Mouse (Mus musculus) adrenal gland, adult 18-20 months (tissue): ENCODE measurements around the gene Spsb3. TPM values are rescaled to one million over a fixed set of nuclear protein-coding genes. Genes with fewer than 3 reads are reported as not detected.
A peak's percentile ranks its signal among the peaks of the same experiment; 100 is the strongest.

Experiments
- DNase-seq, 2 experiments: peaks; one replicate each; pipeline ENCODE4 v3.0.0; 2021 to 2022; ENCODE audit warnings: low spot score in 2 of 2
- long read RNA-seq, 2 experiments: library from polyadenylated mRNA; stranded (forward); transcript quantifications; one replicate each; pipeline ENCODE4 v2.0.0; 2021
- total RNA-seq, 2 experiments: library from RNA; stranded (reverse); gene quantifications; 1 replicate in 1 of 2; 2 replicates in 1 of 2; pipeline ENCODE4 v1.2.3; 2021

Gene Spsb3
- total RNA-seq = 10 to 100 TPM; 33.0 to 33.9 TPM
- long read RNA-seq, experiment 1, transcript Spsb3-203 (7 exons, 1,641 nt) = minor isoform, 16 of 60 reads
- long read RNA-seq, experiment 1, transcript Spsb3-209 (7 exons, 1,953 nt) = major isoform, 27 of 60 reads
- long read RNA-seq, experiment 1, partial matches to known transcripts = 2 of 60 reads
- long read RNA-seq, experiment 1, other reads (novel, unspliced or antisense) = 12 of 60 reads
- long read RNA-seq, experiment 2, transcript Spsb3-203 (7 exons, 1,641 nt) = minor isoform, 40 of 152 reads
- long read RNA-seq, experiment 2, transcript Spsb3-209 (7 exons, 1,953 nt) = major isoform, 60 of 152 reads
- long read RNA-seq, experiment 2, partial matches to known transcripts = 12 of 152 reads
- long read RNA-seq, experiment 2, other reads (novel, unspliced or antisense) = 33 of 152 reads

DNA sequence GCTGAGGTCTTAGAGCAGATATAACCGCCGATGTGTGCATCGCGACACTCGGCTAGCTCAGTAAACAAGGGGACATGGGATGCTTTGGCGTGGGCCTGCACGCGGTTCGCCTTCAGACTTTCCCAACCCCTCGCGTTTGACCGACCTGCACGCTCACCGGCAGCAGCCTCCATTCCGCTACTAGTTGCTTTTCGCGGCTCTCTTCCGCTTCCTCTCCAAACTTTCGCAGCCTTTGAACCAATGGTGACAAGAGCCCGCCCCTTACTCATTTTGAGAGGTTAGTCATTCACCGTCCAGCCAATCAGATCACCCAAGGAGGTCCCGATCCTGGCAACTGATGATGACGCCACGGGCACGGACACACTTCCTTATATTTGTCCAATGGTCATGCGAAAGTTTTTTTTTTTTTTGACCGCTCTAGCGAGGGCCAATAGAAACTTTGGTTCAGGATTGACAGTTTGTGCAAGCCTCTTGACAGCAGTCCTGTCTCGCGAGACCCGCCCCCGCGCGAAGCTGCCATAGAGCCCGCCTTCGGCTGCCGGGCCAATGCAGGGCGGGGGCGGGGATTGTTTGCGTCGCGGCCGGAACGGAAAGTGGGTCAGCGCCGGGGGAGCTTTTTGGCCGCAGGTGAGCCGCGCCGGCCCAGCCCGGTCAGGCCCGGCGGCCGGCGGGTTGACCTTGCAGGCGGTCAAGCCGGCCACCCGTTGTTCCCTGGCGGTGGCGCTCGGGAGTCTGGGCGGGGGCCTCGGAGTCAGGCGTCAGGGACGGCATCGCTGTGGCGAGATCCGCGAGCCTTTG, at the start of gene Spsb3, which contains the start of gene Nubp2:
Spsb3 (plus strand) TSS at position 510 of the 798 bp plus-strand sequence.
Nubp2 (minus strand) TSS at position 216 of the 798 bp plus-strand sequence.
- peak; percentile 94 for DNase-seq

DNA sequence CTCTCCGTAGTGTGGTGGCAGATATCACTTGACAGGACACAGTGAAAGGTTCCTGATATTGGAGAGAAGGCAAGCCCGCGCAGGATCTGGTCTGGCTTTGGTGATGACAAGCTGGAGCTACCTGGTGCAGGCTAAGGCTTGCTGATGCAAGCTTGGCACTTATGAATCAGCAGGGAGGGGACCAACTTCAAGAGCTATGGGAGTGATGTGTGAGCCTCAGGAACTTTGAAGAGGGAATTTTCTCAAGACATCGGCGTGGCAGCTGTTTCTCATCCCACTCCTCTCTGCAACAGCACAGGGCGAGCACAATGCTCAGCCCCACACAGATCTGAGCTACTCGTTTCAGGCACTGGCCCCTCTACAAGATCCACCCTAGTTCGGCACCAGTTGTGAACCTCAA, 46.6 kb upstream of the Spsb3 start, which contains the start of gene Hagh:
Hagh (plus strand) TSS at position 302 of the 400 bp plus-strand sequence.
- DNase-seq = no peak

DNA sequence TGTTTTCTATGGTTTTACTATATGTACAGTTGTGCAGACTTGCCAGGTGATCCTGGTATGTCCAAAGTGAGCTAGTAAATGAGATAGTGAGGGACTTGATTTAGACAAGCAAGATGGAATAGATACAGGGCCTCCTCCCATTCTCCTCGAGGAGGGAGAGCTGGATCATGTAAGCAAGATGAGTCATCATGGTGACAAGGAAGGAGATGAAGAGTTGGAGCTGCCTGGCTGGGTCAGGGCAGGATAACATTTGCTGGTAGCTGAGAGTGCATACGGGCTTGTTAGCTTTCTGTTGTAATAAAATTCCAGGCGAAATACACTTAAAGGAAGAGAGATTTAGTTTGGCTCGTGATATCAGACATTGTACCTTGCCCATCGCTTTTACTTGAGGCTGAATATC, 46.1 kb upstream of the Spsb3 start:
- no peak for DNase-seq

DNA sequence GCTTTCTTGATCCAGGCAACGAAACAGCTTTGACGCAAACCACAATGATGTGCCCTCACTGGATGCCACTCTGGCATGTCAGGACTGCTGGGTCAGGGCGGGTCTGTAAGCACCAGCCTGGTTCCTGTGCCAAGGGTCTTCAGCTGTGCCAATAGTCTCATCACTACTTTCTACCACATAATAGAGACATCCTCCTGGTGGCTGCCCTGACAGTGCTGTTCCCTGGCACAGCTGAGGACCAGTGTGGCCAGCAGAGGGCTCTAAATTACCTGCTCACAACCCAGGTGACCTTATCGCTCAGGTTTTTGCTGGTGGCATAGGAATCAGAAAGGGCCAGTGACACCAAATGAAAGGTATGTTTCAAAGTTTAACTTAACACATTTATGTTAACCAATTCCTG, 45.3 kb upstream of the Spsb3 start:
- DNase-seq = no peak

DNA sequence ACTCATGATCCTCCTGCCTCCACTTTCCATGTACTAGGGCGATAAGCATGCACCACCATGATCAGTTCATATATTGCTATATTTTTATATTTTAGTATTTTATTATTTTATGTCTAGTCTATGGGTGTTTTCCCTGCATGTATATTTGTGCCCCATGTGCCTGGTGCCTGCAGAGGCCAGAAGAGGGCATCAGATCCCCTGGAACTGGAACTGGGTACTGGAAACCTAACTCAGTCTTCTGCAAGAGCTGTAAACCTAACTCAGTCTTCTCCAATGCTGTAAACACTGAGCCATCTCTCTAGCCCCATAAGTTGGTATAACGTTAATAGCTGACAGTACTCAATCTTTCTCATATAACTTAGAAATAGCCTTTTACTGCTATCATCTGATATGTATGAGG, 43.8 kb upstream of the Spsb3 start:
- DNase-seq = no peak

DNA sequence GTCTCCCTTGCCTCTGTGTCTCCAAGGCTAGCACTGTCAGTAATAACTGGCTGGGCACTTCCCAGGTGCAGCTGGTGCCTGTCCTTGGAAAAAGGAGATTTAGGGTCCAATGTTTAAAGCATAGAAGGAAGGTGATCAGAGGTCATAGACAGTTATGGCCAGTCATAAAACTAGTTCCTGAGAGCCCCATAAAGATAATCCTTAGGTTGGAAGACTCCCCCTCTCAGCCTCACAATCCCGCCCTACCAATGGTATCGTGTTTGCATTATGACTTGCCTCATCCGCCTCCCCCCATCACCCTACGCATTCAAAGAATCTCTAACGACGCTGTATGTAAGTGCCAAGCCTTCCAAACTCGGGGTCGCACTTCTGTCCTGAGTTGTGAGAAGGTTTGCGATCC, 41.9 kb upstream of the Spsb3 start:
- no peak for DNase-seq

DNA sequence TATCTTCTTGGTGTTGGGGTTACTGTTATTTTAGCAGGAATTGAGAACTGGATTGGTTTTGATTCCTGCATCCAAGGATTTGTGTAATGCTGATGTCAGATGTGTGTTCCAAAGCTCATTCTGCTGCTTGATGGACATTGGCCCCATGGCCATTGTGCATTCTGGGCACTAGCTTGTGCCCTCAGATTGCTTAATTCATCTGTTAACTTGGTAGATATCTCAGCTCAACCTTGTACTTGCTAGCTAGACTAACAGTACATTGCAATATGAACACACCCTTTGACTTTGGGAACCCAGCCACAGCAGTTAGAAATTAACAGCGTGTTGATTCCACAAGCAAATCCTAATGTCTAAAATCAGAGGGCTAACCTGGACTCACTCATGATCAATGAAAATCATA, 39.1 kb upstream of the Spsb3 start:
- DNase-seq = no peak

DNA sequence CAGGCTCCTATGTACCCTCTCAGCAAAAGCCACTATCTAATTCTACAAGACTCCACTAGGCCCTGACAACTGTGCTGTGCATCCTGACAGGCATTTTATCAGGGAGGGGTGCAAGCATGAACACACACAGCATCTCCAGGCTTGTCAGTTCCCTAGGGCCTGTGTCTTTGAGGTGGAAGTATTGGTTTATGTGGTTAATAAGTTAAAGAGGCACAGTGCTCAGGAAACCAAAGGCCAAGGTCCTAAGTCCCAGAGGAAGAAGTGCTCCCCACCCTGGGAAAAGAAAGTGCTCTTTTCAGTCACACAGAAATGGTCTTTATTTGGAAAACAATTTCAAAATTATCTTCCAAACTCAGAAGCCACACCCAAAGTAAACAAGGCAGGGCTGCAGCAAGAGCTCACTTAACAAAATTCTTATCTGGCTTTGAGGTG, 37.8 kb upstream of the Spsb3 start:
- no peak for DNase-seq

DNA sequence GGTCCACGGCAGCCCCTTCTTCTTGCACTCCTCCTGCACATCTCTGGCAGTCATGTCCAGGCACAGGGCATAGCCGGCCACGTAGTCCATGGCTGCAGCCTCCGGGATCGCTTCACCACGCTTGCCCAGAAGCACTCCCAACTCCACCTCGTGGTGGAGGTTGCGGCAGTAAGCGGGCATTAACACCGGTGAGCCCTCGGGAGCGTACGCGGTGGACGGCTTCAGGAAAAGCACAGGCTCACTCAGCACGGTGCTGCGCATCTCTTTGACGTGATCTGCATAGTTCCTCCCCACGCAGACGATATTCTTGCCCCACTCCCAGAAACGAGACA, 36.7 kb upstream of the Spsb3 start:
- no peak for DNase-seq

DNA sequence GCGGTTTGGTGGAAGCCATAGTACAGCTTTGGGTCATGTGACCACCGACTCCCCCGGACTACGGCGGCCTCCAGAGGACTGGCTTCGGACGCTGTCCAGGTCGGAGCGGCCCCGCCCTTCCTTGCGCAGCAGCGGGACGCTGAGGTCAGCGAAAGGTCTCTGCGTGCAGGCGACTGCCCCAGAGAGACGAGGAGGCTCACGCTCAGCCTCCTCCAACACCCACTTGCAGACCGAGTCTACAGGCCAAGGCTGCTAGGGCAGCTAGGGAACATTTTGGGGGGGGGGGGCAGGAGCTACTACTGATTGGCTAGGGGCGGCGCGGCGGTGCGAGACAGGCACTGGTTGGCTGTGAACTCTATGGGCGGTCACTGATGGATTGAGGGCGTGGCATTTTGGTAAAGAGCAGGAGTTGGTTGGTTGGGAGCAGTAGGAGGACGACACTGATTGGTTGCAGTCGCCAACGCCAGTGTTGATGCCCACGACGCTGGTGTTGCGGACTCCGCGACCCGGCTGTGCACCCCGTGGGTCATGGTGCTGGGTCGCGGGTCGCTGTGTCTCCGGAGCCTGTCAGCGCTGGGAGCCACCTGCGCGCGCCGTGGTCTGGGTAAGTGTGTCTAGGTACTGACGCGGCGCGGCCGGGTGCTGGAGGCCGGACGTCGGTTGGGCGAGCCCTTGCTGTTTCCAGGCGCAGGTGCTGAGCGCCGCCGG, 36.2 kb upstream of the Spsb3 start, which contains the start of gene Fahd1:
Fahd1 (minus strand) TSS at position 300 of the 708 bp plus-strand sequence.
- DNase-seq = peak; percentile 86 to 90

DNA sequence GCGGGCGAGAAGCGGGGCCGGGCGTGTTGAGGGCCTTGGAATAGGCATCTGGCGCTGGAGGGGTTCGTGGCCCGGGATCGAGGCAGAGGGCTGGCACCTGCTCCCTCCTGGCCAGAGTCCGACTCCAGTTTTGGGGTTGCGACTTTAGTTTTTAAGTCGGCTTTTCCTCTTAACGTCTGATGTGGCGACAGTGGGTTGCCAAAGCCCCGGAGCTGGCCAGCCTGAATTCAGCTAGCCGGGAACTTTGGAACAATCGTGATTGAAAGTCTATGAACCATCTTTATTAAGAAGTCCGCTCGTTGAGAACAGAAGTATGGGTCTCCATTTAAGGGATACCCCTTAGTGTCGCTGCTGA, 35.7 kb upstream of the Spsb3 start:
- DNase-seq = no peak

DNA sequence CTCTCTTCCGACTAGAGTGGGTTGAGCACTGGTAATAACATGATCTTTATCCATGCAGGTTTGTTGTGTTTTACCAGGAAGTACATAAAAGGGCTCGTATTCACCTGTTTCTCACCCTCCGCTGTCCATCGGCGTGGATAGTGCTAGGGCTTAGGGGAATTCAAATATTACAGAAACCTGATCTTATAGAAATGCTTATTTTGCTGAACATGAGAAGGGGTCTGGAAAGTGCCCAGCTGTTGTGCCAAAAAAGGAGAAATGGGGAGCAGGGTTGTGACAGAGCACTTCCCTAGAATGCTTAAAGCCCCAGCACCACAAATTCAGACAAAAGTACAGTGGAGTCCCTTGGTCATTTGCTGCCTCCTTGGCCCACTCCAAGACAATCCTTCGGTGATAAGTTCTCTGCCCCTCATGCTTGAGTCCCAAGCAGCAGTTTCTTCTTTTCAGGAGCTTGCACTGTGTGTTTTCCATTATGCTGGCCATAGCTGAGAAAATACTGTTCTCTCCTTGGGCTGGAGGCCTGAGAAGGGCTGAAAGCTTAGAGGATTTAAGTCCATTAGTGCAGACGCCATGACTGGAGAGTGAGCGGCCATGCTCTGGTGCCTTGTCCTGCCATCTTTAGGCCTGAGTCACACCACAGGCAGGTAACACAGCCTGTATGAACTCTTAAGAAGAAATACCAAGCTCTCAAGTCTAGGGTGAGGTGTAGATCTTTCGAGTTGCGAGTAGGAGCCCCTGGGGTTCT, 34.9 kb upstream of the Spsb3 start:
- no peak for DNase-seq

DNA sequence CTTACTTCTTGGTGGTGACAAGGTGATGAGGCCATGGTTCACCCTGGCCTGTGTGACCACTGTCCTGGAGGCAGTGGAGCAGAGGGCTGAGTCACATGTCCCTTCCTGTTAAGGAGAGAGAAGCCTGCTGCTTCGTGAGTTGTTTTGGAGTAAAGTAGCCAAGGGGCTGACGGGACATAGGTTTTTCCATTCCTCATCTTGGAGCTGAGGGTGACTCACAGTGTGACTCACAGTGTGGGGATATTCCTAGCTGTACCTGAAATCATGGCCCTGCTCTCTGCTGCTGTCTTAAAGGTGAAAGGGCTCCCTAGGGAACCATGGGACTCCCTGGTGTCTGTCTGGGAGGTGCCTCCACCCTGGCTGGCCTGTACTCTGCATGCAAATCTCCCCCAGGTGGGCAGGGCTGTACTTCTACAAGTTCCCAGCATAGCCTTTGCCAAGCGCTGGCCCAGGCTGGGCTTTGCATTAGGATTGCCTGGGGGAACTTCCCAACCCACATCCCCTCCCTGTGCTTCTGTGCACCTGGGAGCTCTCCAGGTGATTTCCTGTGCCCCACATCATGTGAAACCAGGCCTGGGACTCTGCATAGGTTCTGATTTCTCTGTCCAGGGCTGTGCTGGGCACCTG, 30.5 kb upstream of the Spsb3 start:
- DNase-seq = no peak

DNA sequence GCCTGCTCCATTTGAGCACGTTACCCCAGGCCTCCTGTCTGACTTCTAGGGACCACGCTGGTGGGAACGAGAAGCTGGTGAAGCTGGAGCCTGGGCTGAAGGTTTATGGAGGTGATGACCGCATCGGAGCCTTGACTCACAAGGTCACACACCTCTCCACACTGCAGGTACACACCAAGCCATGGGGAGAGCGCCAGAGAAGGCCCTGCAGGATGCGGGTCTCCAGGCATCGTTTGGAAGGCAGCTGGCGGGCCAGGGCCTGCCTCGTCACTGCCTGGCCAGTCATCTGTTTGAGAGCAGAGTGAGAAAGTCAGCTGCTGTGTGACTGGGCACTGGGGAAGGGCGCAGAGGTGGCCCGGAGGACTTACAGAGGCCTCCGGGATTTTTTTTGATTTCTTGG, 29.9 kb upstream of the Spsb3 start:
- DNase-seq = peak in 1 of 2 experiments; percentile 14

DNA sequence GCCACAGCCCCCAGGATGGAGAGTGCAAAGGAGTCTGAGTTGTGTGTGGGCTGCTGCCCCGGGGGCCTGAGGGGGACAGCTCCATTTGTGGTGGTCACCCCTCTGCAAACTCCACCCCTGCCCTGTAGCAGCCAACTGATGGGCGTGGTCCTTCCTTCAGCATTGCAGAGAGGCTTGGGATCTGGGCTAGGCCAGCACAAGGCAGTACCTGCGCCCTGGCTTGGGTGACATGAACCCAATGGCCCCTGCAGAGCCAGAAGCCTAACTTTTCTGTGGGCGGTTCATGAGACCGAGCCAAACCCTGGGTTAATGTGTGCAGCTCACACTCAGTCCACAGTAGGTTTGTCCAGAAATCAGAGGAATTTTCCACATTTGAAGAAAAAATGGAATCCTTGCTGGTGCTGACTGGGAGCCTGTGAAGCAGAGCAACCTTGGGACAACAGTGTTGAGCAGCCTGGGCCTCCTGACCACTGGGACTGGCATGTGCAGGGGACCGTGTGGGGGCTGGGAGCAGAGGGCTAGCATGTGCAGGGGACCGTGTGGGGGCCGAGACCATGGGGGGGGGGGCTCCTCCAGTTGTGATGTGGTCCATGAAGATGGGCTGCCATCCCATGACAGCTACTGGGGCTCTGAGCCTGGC, 28.5 kb upstream of the Spsb3 start:
- no peak for DNase-seq

DNA sequence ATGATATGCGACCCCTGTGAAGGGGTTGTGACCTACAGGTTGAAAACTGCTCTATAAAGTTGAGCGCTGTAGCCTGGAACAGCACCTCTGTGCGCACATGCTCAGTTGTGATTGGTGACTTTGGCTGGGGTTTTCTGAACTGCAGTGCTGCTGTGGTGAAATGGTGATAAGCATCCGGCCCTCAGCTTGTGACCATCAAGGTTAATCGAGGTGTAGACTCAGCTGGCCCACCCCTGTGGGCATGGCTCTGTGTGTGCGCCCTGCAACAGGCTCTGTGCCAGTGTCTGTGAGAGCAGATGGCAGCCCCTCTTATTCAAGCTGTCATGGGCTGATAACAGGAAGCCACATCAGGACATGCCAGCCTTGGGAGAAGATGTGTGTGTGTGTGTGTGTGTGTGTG, 27.5 kb upstream of the Spsb3 start:
- no peak for DNase-seq

DNA sequence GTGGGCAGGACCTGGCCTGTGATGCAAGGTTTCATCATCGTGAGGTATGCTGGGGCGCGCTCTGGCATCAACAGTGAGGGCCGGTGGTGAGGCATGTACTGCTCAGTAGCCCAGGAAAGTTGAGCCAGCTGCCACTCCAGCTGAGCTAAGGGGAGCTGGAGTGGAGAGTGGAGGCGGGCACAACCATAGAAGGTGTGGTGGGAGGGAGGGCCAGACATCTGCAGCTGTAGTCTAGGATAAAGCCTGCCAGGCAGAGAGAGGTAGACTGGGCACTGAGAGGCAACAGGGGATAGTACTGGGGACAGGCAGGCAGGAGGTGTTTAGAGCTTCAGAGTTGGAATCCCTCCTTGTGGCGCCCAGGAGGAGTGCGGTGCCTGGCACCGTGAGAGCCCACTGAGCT, 26.4 kb upstream of the Spsb3 start:
- no peak for DNase-seq

DNA sequence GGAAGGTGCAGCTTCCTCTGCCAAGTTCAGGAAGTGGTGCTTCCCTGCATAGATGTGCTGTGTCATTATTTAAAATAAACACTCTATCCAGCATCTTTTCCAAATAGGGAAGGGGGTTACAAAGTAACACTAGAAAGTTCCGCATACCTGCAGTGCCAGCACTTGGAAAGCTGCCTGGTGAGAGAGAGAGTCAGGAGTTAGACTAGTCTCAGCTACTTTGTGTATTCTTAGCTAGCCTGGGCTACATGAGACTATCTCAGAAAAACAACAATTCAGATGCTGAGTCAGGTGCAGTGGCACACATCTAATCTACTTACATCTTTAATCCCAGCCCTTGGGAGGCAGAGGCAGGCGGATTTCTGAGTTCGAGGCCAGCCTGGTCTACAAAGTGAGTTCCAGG, 24.7 kb upstream of the Spsb3 start:
- no peak for DNase-seq

DNA sequence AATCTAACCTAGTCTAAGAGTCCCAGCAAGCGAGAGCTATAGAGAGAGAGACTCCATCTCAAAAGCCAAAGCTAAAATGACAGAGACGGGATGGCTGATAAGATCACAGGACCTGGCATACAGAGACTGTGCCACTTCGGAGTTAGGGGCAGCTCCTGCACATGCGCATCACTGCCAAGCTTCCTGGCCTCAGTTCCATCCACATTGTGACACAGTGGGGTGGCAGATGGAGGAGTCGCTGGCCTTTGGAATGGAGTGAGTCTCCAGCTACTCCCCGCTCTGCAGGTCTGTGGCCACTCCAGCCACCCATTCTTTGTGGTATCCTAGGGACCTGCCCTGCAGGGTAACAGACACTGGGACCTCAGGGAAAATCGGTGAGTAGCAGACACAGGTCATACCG, 20.7 kb upstream of the Spsb3 start, which contains the start of gene Igfals:
Igfals (plus strand) TSS at position 222 of the 400 bp plus-strand sequence.
- no peak for DNase-seq

DNA sequence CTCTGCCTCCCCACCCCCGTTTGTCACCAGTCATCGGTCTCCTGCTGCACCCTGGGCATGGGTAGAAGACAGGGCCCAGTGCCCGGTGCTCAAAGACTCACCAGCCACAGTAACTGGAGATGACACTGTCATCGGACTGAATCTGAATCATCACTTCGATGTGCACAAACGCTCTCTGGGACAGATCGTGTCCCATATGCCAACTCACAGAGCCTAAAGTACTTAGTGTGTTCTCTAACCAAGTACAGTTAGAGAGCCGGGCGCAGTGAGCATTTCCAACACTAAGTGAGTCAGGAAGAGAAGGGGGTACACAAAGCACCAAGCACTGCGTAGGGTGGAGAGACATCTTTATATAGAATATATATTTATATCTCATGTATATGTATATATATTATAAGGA, 18.5 kb upstream of the Spsb3 start:
- no peak for DNase-seq
